Mouse (Mus musculus): ENCODE data around the gene Gm47289. TPM values are rescaled to one million over a fixed set of nuclear protein-coding genes. Genes with fewer than 3 reads are reported as not detected.

Gm47289 gene
- polyA plus RNA-seq (2014; fragmentation: Illumina TruSeq; extraction: RNeasy Lipid Tissue Mini Kit (QIAGEN cat#74804); ENCODE audit: low read depth, low replicate concordance) = not detected

GRCm38 (mm10) chr9:119158861-119159260 is at the start of gene Gm47289:
Gene Gm47289 (plus strand): TSS chr9:119159161.

DNA sequence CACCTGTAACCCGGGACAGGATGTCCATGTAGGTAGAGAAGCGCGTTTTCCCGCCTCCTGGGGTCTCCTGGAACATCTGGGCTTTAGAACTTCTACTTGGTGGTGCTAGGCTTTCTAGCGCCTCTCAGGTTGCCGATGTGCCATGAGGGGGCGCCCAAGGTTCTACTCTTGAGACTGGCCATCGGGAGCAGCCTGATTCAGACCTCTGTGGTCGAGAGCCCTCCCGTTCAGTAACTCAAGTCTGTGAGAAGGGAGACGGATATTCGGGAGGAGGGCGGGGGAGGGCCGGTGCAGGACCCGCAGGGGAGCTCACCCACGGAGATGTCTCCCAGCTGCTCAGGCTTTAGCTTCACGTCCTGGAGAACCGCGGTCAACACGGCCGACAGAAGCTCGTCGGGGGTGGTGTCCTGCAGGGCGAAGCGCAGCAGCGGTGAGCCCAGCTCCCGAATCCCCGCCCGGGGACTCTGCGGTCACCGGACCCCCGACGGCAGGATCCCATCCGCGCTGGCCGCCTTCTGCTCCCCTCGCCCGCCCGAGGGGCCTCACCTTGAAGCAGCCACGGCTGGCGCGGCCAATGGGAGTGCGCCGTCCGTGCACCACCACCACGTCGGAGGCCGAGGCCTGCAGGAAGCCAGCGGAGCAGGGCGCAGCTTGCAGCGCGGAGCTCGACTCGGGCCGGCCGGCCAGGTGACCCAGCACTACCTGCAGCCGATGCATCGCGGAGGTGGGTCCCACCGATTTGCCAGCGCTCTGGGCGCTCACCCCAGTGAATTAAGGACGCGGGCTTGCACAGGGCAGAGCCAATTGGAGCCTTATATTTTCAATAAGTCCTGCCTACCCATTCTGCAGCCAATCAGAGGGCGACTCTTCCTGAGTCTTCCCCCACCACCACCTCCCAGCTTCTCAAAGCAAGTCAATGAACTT is 2.4 kb upstream of the Gm47289 start, which contains the start of gene Acaa1b:
Acaa1b (minus strand) TSS at position 816 of the 924 bp plus-strand sequence.

GRCm38 (mm10) chr9:119208998-119209397 is 50.0 kb downstream of the Gm47289 start, which contains the start of gene Slc22a13:
Gene Slc22a13 (minus strand): TSS chr9:119209098.

Other genes starting within 250 kb of the Gm47289 start
- gene Ctdspl, start 232.7 kb upstream of the Gm47289 start, polyA plus RNA-seq (2014; fragmentation: Illumina TruSeq; extraction: RNeasy Lipid Tissue Mini Kit (QIAGEN cat#74804); ENCODE audit: low read depth, low replicate concordance) = 16.7 TPM
- gene Vill, start 106.4 kb upstream of the Gm47289 start, polyA plus RNA-seq (2014; fragmentation: Illumina TruSeq; extraction: RNeasy Lipid Tissue Mini Kit (QIAGEN cat#74804); ENCODE audit: low read depth, low replicate concordance) = 0.93 TPM
- gene Plcd1, start 65.7 kb upstream of the Gm47289 start, polyA plus RNA-seq (2014; fragmentation: Illumina TruSeq; extraction: RNeasy Lipid Tissue Mini Kit (QIAGEN cat#74804); ENCODE audit: low read depth, low replicate concordance) = 0.29 TPM
- gene Dlec1, start 56.7 kb upstream of the Gm47289 start, polyA plus RNA-seq (2014; fragmentation: Illumina TruSeq; extraction: RNeasy Lipid Tissue Mini Kit (QIAGEN cat#74804); ENCODE audit: low read depth, low replicate concordance) = 0.93 TPM
- gene Acaa1b, start 2.1 kb upstream of the Gm47289 start, polyA plus RNA-seq (2014; fragmentation: Illumina TruSeq; extraction: RNeasy Lipid Tissue Mini Kit (QIAGEN cat#74804); ENCODE audit: low read depth, low replicate concordance) = 0.76 TPM
- not detected for gene Slc22a13, start 49.9 kb downstream of the Gm47289 start, polyA plus RNA-seq (2014; fragmentation: Illumina TruSeq; extraction: RNeasy Lipid Tissue Mini Kit (QIAGEN cat#74804); ENCODE audit: low read depth, low replicate concordance)
- gene Oxsr1, start 163.3 kb downstream of the Gm47289 start, polyA plus RNA-seq (2014; fragmentation: Illumina TruSeq; extraction: RNeasy Lipid Tissue Mini Kit (QIAGEN cat#74804); ENCODE audit: low read depth, low replicate concordance) = 42.5 TPM
- 3.5 TPM for gene Acaa1a, start 180.5 kb downstream of the Gm47289 start, polyA plus RNA-seq (2014; fragmentation: Illumina TruSeq; extraction: RNeasy Lipid Tissue Mini Kit (QIAGEN cat#74804); ENCODE audit: low read depth, low replicate concordance)
- gene Myd88, start 182.2 kb downstream of the Gm47289 start, polyA plus RNA-seq (2014; fragmentation: Illumina TruSeq; extraction: RNeasy Lipid Tissue Mini Kit (QIAGEN cat#74804); ENCODE audit: low read depth, low replicate concordance) = 8.6 TPM
- gene Xylb, start 198.2 kb downstream of the Gm47289 start, polyA plus RNA-seq (2014; fragmentation: Illumina TruSeq; extraction: RNeasy Lipid Tissue Mini Kit (QIAGEN cat#74804); ENCODE audit: low read depth, low replicate concordance) = 0.87 TPM
- not detected for gene Slc22a14, start 206.4 kb downstream of the Gm47289 start, polyA plus RNA-seq (2014; fragmentation: Illumina TruSeq; extraction: RNeasy Lipid Tissue Mini Kit (QIAGEN cat#74804); ENCODE audit: low read depth, low replicate concordance)
- gene Acvr2b, start 243.0 kb downstream of the Gm47289 start, polyA plus RNA-seq (2014; fragmentation: Illumina TruSeq; extraction: RNeasy Lipid Tissue Mini Kit (QIAGEN cat#74804); ENCODE audit: low read depth, low replicate concordance) = 0.82 TPM